Mouse (Mus musculus): ENCODE measurements around the gene Prkra. TPM values are rescaled to one million over a fixed set of nuclear protein-coding genes. Genes with fewer than 3 reads are reported as not detected.

Gene Prkra
- 86.2 and 87.9 TPM in 2 replicates for polyA plus RNA-seq (2016; fragmentation: Nextera tagmentation; extraction: Ambion mirVana)

DNA sequence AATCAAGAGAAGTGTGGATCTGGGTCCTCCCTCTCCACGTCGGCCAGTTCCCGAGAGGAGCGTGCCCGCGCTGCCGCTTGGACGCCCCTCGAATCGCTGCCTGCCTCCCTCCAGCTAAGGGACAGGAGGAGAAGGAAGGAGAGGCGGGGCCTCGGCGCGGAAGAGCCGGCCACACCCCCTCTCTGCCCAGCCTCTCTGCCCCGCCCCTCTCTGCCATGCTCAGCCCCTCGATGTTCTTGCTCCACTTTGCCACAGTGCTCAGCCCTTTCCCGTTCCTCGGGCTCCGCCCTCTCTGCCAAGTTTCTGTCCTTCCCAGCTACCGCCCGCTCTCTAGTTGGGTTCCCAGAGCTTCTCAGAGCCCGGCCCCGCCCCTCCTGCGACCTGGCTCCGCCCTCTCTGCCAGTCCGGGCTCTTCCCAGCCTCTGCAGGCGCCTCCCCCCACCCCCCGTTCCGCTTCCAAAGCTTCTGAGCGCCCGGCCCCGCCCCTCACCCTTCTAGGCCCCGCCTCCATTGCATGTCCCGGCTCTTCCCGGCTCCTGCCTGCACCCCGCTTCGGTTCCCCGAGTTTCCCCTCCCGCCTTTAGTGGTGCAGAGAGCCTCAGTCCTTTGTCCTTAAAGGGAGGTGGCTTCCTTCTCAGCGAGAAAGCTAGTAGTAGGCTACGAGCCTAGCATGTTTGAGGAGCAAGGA lies at the start of gene Prkra, which contains the start of gene Pjvk:
Gene Prkra (minus strand): TSS at position 133 of the 688 bp plus-strand sequence.
Gene Pjvk (plus strand): TSS at position 594 of the 688 bp plus-strand sequence.
- no peaks in the 10 kb centered on the region for H3K27me3 ChIP-seq
- peak within 1 kb of the TSS; percentile 73 for H3K9ac ChIP-seq (replicated peaks)
- ATAC-seq (ENCODE audit: low FRiP score, low read depth): peak; percentile 98
- WGBS: under 1% methylated on average over 39 of the region's 42 CpGs
- H3K36me3 ChIP-seq: 0 out of 2 replicates have a peak, but pooled peaks cover 11% of the 10 kb centered on the region
- H3K4me2 ChIP-seq (replicated peaks): peak within 1 kb of the TSS; percentile 69
- 0 out of 2 replicates have a peak, but pooled peaks cover 2% of the 10 kb centered on the region for H3K9me3 ChIP-seq
- peak within 1 kb of the TSS; percentile 92 for H3K27ac ChIP-seq (replicated peaks)
- H3K4me1 ChIP-seq: peaks cover 15% of the 10 kb centered on the region
- peak within 1 kb of the TSS; percentile 68 for H3K4me3 ChIP-seq

GRCm38 (mm10) chr2:76695290-76695689 lies 47.5 kb upstream of the Prkra start:
- Histone ChIP-seq H3K27ac (replicated peaks) (no peak overlapping the region), H3K36me3 (peaks cover 62% of the 10 kb centered on the region), H3K4me2 (replicated peaks) (no peak overlapping the region), H3K4me1 (no peaks in the 10 kb centered on the region), H3K27me3 (no peaks in the 10 kb centered on the region), H3K4me3 (no peak overlapping the region), H3K9me3 (no peaks in the 10 kb centered on the region), H3K9ac (replicated peaks) (no peak overlapping the region)
- WGBS: 91% methylated on average over 6 of the region's 6 CpGs
- ATAC-seq (ENCODE audit: low FRiP score, low read depth): no peak

- no peak for ATAC-seq (ENCODE audit: low FRiP score, low read depth)
- H3K9me3 ChIP-seq: no peaks in the 10 kb centered on the region
- no peak overlapping the region for H3K9ac ChIP-seq (replicated peaks)
- H3K4me3 ChIP-seq: no peak overlapping the region
- H3K4me1 ChIP-seq: no peaks in the 10 kb centered on the region
- H3K27ac ChIP-seq (replicated peaks): no peak overlapping the region
- peaks cover 64% of the 10 kb centered on the region for H3K36me3 ChIP-seq
- no peak overlapping the region for H3K4me2 ChIP-seq (replicated peaks)
- H3K27me3 ChIP-seq: no peaks in the 10 kb centered on the region
- WGBS: 88% methylated on average over 5 of the region's 5 CpGs
Observed at GRCm38 (mm10) chr2:76693765-76694164, 46.0 kb upstream of the Prkra start.

DNA sequence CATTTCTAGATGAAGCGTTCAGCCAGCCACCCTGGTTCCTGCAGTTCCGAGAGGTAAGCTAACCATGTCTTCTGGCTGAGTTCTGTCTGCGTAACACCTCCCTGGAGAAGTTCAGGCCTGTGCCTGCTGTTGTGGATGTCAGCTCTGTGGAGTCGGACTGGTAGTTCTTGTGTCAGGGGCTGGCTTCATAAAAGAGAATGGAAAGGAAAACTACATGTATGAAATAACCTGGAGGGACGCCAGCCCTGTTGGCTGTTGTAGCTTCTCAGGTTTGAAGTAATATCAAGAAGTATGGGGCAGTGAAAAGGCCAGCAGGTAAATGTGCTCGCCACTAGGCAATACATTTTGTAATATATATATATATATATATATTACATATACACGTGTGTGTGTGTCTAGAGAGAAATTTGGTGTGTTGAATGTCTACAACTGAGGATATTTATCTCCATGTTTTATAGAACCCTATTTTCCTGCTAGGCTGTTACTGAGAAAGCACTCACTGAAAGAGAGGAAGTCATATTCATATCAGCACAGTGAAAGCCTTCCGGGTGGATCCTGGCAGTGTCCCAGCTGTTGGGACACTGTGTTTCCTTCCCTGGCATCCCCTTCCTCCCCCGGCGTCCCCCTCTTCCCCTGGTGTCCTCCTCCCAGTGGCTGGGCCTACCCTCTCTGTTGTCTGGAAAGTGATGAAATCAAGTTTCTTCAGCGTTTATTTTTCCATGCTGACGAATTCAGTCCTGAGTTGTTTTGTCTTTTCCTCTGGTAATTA lies 42.8 kb upstream of the Prkra start:
- Histone ChIP-seq H3K27me3 (no peaks in the 10 kb centered on the region), H3K4me1 (no peaks in the 10 kb centered on the region), H3K9ac (replicated peaks) (no peak overlapping the region), H3K36me3 (peaks cover 85% of the 10 kb centered on the region), H3K4me3 (no peak overlapping the region), H3K9me3 (no peaks in the 10 kb centered on the region), H3K27ac (replicated peaks) (no peak overlapping the region), H3K4me2 (replicated peaks) (no peak overlapping the region)
- 87% methylated on average over 12 of the region's 12 CpGs for WGBS
- no peak for ATAC-seq (ENCODE audit: low FRiP score, low read depth)

- WGBS: 83% methylated on average over 7 of the region's 7 CpGs
- H3K4me1 ChIP-seq: no peaks in the 10 kb centered on the region
- no peak overlapping the region for H3K9ac ChIP-seq (replicated peaks)
- H3K36me3 ChIP-seq: peaks cover 82% of the 10 kb centered on the region
- ATAC-seq (ENCODE audit: low FRiP score, low read depth): no peak
- no peaks in the 10 kb centered on the region for H3K27me3 ChIP-seq
- no peak overlapping the region for H3K4me3 ChIP-seq
- H3K27ac ChIP-seq (replicated peaks): no peak overlapping the region
- no peak overlapping the region for H3K4me2 ChIP-seq (replicated peaks)
- H3K9me3 ChIP-seq: no peaks in the 10 kb centered on the region
Observed at GRCm38 (mm10) chr2:76688162-76688561, 40.3 kb upstream of the Prkra start.

GRCm38 (mm10) chr2:76687608-76688007 lies 39.8 kb upstream of the Prkra start:
- no peaks in the 10 kb centered on the region for H3K27me3 ChIP-seq
- H3K36me3 ChIP-seq: peaks cover 82% of the 10 kb centered on the region
- H3K9me3 ChIP-seq: no peaks in the 10 kb centered on the region
- H3K4me1 ChIP-seq: no peaks in the 10 kb centered on the region
- H3K27ac ChIP-seq (replicated peaks): no peak overlapping the region
- no peak overlapping the region for H3K9ac ChIP-seq (replicated peaks)
- H3K4me3 ChIP-seq: no peak overlapping the region
- no peak for ATAC-seq (ENCODE audit: low FRiP score, low read depth)
- WGBS: 89% methylated on average over 3 of the region's 3 CpGs
- H3K4me2 ChIP-seq (replicated peaks): no peak overlapping the region

DNA sequence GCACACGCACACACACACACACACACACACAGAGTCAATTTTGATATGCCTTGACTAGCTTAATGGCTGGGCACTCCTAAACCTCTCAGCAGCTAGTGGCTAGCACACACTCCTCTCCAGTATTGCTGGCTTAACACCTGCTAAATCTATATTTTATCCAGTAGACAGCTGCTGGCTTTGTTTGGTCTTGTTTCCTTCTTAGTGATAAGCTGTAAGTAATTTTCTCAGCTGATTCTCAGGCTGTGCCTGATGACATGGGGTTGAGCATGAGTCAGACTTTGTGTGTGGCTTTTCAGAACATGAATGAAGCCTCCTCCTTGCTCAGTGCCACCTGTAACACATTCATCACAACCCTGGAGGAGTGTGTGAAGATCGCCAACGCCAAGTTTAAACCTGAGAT lies 39.2 kb upstream of the Prkra start:
- WGBS: 96% methylated on average over 3 of the region's 3 CpGs

DNA sequence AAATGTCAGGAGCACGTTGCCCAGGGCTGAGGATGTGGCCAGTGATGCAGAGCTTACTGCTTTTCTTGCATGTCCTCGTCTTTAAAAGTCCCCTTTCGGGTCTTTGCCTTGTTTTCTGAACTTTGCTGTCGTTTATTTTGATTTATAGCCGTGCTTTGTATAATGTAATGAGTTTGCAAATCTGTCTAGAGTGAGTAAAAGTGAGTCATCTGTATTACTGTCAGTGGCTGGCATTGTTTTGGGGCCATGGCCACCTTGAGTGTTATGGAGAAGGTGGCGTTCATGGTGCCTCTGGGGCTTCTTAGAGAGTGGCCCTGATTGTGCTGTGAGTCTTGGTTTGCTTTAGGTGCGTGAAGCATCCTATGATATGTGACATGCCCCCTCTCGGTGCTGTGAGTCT lies 34.5 kb upstream of the Prkra start:
- no peaks in the 10 kb centered on the region for H3K4me1 ChIP-seq
- no peaks in the 10 kb centered on the region for H3K27me3 ChIP-seq
- ATAC-seq (ENCODE audit: low FRiP score, low read depth): no peak
- H3K9ac ChIP-seq (replicated peaks): no peak overlapping the region
- H3K4me3 ChIP-seq: no peak overlapping the region
- H3K4me2 ChIP-seq (replicated peaks): no peak overlapping the region
- no peaks in the 10 kb centered on the region for H3K9me3 ChIP-seq
- WGBS: 90% methylated on average over 8 of the region's 8 CpGs
- no peak overlapping the region for H3K27ac ChIP-seq (replicated peaks)
- peaks cover 55% of the 10 kb centered on the region for H3K36me3 ChIP-seq

More for the DNA sequence above, 39.2 kb upstream of the Prkra start:
- Histone ChIP-seq H3K4me2 (replicated peaks) (no peak overlapping the region), H3K27me3 (no peaks in the 10 kb centered on the region), H3K9me3 (no peaks in the 10 kb centered on the region), H3K9ac (replicated peaks) (no peak overlapping the region), H3K4me3 (no peak overlapping the region), H3K27ac (replicated peaks) (no peak overlapping the region), H3K4me1 (no peaks in the 10 kb centered on the region), H3K36me3 (peaks cover 83% of the 10 kb centered on the region)
- ATAC-seq (ENCODE audit: low FRiP score, low read depth): no peak

DNA sequence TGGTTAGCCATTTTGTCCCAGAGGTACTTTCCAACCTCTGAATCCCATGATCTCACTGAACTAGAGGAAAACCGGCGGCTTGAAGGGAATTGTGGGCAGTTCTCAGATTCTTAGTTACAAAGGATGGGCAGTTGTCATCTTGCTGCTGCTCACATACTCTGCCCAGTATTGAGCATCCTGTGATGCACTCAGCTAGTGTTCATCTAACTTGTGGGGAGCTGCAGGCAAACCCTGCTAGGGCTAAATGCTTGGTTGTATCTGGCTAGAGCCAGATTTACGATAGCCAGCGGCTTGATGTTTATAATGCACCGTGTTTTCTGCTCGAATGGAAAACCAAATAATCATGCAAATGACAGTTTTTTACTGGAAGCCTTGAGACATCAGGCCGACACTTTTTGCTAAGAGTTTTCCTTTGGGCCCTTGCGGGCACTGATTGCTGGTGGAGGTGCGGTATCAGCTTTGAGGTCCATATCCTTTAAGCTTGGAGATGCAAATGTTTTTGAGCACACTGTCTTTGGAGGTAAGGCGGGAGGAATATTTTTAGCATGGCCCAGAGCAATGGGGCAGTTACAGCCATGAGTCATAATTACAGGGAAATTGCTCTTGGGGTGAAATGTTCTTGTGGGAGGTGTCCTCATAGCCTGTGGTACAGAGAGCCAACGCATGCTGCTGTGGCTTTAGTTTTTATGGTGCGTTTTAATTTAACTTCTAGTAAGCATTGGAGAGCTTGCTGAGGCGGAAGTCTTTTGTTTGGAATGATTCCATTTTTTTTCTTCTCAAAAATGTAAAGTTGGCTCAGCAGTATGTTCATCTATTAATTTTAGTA lies 28.8 kb upstream of the Prkra start:
- Histone ChIP-seq H3K9me3 (no peaks in the 10 kb centered on the region), H3K9ac (replicated peaks) (peak overlapping the region; percentile 91), H3K4me2 (replicated peaks) (peak overlapping the region; percentile 60), H3K4me1 (peaks cover 17% of the 10 kb centered on the region), H3K4me3 (peak overlapping the region; percentile 68), H3K36me3 (0 out of 2 replicates have a peak, but pooled peaks cover 3% of the 10 kb centered on the region), H3K27me3 (no peaks in the 10 kb centered on the region), H3K27ac (replicated peaks) (no peak overlapping the region)
- ATAC-seq (ENCODE audit: low FRiP score, low read depth): no peak
- WGBS: 68% methylated on average over 13 of the region's 13 CpGs

DNA sequence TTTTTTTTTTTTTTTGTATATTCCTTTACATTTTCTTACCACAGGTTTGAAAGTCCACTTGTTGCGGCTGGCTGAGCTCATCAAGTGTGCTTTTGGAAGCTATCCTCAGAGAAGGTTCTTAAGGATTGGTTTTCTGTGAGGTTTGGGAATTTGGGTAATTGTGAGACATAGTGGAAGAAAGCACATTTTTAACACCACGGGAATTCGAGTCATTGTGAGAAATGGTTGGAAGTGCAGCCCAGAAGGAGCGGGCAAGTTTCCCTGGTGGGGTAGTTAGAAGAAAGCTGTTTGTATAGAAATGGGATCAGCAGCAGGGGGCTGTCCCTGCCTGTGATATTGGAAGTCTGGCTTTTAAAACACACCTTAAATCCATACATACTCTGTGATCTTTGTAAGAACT lies 28.1 kb upstream of the Prkra start:
- peak overlapping the region; percentile 60 for H3K4me2 ChIP-seq (replicated peaks)

DNA sequence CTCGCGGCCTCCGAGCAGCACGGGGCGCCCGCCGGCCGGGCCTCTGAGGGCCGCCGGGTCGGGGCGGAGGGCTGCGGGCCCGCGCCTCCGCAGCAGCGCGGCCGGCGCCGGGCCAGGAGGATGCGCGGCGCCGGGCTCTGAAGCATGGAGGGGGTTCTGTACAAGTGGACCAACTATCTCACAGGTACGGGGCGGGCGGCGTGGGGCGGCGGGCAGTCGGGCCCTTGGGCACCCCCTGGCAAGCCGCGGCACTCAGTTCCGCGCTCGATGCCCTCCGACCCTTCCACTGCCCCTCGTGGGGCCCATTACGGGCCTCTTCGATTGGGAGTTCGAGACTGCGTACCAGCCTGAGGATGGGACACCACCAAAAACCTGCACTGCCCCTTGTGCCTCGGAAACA lies 27.6 kb upstream of the Prkra start:
- Histone ChIP-seq H3K4me3 (peak overlapping the region; percentile 68), H3K9me3 (no peaks in the 10 kb centered on the region), H3K9ac (replicated peaks) (peak overlapping the region; percentile 91), H3K27ac (replicated peaks) (peak overlapping the region; percentile 81), H3K36me3 (no peaks in the 10 kb centered on the region), H3K4me2 (replicated peaks) (peak overlapping the region; percentile 60), H3K27me3 (no peaks in the 10 kb centered on the region), H3K4me1 (peaks cover 17% of the 10 kb centered on the region)
- peak; percentile 59; the same call in 1 of the 2 replicates for ATAC-seq (ENCODE audit: low FRiP score, low read depth)
- under 1% methylated on average over 38 of the region's 44 CpGs for WGBS

More for the DNA sequence above, 28.1 kb upstream of the Prkra start:
- 17% methylated on average over 4 of the region's 4 CpGs for WGBS
- H3K27me3 ChIP-seq: no peaks in the 10 kb centered on the region
- H3K36me3 ChIP-seq: no peaks in the 10 kb centered on the region
- ATAC-seq (ENCODE audit: low FRiP score, low read depth): no peak
- no peak overlapping the region for H3K27ac ChIP-seq (replicated peaks)
- no peaks in the 10 kb centered on the region for H3K9me3 ChIP-seq
- H3K4me1 ChIP-seq: peaks cover 17% of the 10 kb centered on the region
- peak overlapping the region; percentile 91 for H3K9ac ChIP-seq (replicated peaks)
- H3K4me3 ChIP-seq: peak overlapping the region; percentile 68

Data from midbrain, embryonic 12.5 days (tissue).